Mouse (Mus musculus) liver, embryonic 14.5 days (tissue): ENCODE results near the gene Slc25a13. TPM values are rescaled to one million over a fixed set of nuclear protein-coding genes. Genes with fewer than 3 reads are reported as not detected.

Source experiments
- ATAC-seq: fragments of 200-750 bp; cut with Nextera tagmentation; 2 replicates; pipeline ENCODE4 v1.8.0; 2017; ENCODE audit warnings: moderate number of reproducible peaks, mild to moderate bottlenecking, moderate library complexity; ENCODE audit not compliant: insufficient read depth
- DNase-seq, 3 experiments: peaks; one replicate each; pipeline ENCODE4 v3.0.0-alpha.2; 2012 to 2013; ENCODE audit warnings: low read depth in 3 of 3, low spot score in 3 of 3
- H3K27ac ChIP-seq: fragments of 300-500 bp; sonication (generic); 2 replicates; pipeline ENCODE4 v1.5.1; 2014; ENCODE audit warnings: moderate library complexity, mild to moderate bottlenecking, control low read depth, inconsistent platforms
- H3K27me3 ChIP-seq: fragments of 300-500 bp; sonication (generic); 2 replicates; pipeline ENCODE4 v1.6.1; 2014; ENCODE audit warnings: mild to moderate bottlenecking, low read length, moderate library complexity; ENCODE audit not compliant: control insufficient read depth, insufficient read depth
- H3K36me3 ChIP-seq: fragments of 300-500 bp; sonication (generic); replicated peaks from 2 replicates; pipeline ENCODE4 v1.6.1; 2014; ENCODE audit warnings: low read depth; ENCODE audit not compliant: control insufficient read depth, insufficient read depth
- H3K4me1 ChIP-seq, 2 experiments: fragments of 200-500 bp in 1 of 2; fragments of 300-500 bp in 1 of 2; sonication (generic) in 1 of 2; replicated peaks; 2 replicates each; pipeline ENCODE4 v1.6.1; 2012 to 2014; ENCODE audit warnings: antibody characterized with exemption in 1 of 2, inconsistent platforms in 1 of 2, low read length in 1 of 2; ENCODE audit not compliant: control insufficient read depth in 2 of 2, insufficient read depth in 2 of 2
- H3K4me2 ChIP-seq: fragments of 300-500 bp; sonication (generic); 2 replicates; pipeline ENCODE4 v1.6.1; 2014; ENCODE audit warnings: low read depth, mild to moderate bottlenecking, control low read depth, moderate library complexity
- H3K4me3 ChIP-seq, 2 experiments: fragments of 200-500 bp in 1 of 2; fragments of 300-500 bp in 1 of 2; sonication (generic) in 1 of 2; 2 replicates each; pipeline ENCODE4 v1.5.1; 2012 to 2014; ENCODE audit warnings: low read depth in 2 of 2, low read length in 2 of 2, mild to moderate bottlenecking in 2 of 2, control low read depth in 1 of 2, inconsistent platforms in 1 of 2, moderate library complexity in 1 of 2; ENCODE audit not compliant: insufficient read depth in 1 of 2
- H3K9ac ChIP-seq: fragments of 300-500 bp; sonication (generic); replicated peaks from 2 replicates; pipeline ENCODE4 v1.6.1; 2014; ENCODE audit warnings: mild to moderate bottlenecking, control low read depth, moderate library complexity
- H3K9me3 ChIP-seq: fragments of 300-500 bp; sonication (generic); 2 replicates; pipeline ENCODE4 v1.6.1; 2016; ENCODE audit warnings: low read length, mixed read lengths; ENCODE audit not compliant: control insufficient read depth
- CTCF ChIP-seq: IDR thresholded peaks from 2 replicates; pipeline ENCODE4 v1.5.1; 2016; ENCODE audit warnings: antibody characterized with exemption, low read depth, control low read depth
- EP300 ChIP-seq: IDR thresholded peaks from 2 replicates; pipeline ENCODE4 v1.6.1; 2016; ENCODE audit warnings: antibody characterized with exemption, low read depth
- WGBS: fragments of 180-500 bp; shearing (Covaris S2); extraction: QIAGEN DNeasy Blood & Tissue Kit; methylation state at CpG from one replicate; pipeline ENCODE4 v1.1.7; 2014; ENCODE audit not compliant: insufficient replicate concordance; 5-methylcytosine and 5-hydroxymethylcytosine counted together
- polyA plus RNA-seq, 2 experiments: library from polyadenylated mRNA; depleted of rRNA in 1 of 2; stranded (reverse) in 1 of 2; unstranded in 1 of 2; fragments of >200 nt; fragmentation: Nextera tagmentation in 1 of 2; extraction: Ambion mirVana in 1 of 2; gene quantifications; 2 replicates each; pipeline versions ENCODE4 v1.2.1 to v1.2.3; 2012 to 2014

Gene Slc25a13
- polyA plus RNA-seq, 2 experiments, result 11.6 to 26.0 TPM

- 33% methylated on average over 12 of the region's 12 CpGs for WGBS
- TF ChIP-seq CTCF, result no peak
- no peak for TF ChIP-seq EP300
- DNase-seq (peak in 1 of 3 experiments; percentile 3), ATAC-seq (no peak)
- H3K4me3 ChIP-seq, result no peak overlapping the region
- H3K36me3 ChIP-seq, result no peaks in the 10 kb centered on the region
- H3K27ac ChIP-seq, result no peak overlapping the region
- H3K9me3 ChIP-seq, result no peaks in the 10 kb centered on the region
- no peak overlapping the region for H3K9ac ChIP-seq
- H3K27me3 ChIP-seq, result no peaks in the 10 kb centered on the region
- no peak overlapping the region for H3K4me2 ChIP-seq
- peaks cover 0 to 5% of the 10 kb centered on the region in 2 experiments; a peak in 2 of 4 replicates for H3K4me1 ChIP-seq
Measured at GRCm38 (mm10) chr6:6046729-6047424, 170.1 kb downstream of the Slc25a13 start.

GRCm38 (mm10) chr6:6038773-6039550 lies 178.0 kb downstream of the Slc25a13 start:
- 69% methylated on average over 18 of the region's 18 CpGs for WGBS
- ATAC-seq, result no peak
- H3K27me3 ChIP-seq, result no peaks in the 10 kb centered on the region

GRCm38 (mm10) chr6:6027664-6028063 lies 189.3 kb downstream of the Slc25a13 start:
- Histone ChIP-seq H3K4me3 (no peak overlapping the region), H3K27ac (no peak overlapping the region), H3K36me3 (no peaks in the 10 kb centered on the region), H3K27me3 (no peaks in the 10 kb centered on the region), H3K9me3 (no peaks in the 10 kb centered on the region), H3K4me2 (no peak overlapping the region), H3K9ac (no peak overlapping the region), H3K4me1 (no peaks in the 10 kb centered on the region)
- DNase-seq (no peak), ATAC-seq (no peak)
- 72% methylated on average over 6 of the region's 6 CpGs for WGBS
- TF ChIP-seq EP300, result no peak
- no peak for TF ChIP-seq CTCF

More at GRCm38 (mm10) chr6:6038773-6039550, 178.0 kb downstream of the Slc25a13 start:
- DNase-seq, result no peak
- H3K36me3 ChIP-seq, result no peaks in the 10 kb centered on the region
- no peak overlapping the region for H3K4me3 ChIP-seq
- no peak overlapping the region for H3K4me2 ChIP-seq
- TF ChIP-seq CTCF (no peak), EP300 (no peak)
- H3K9ac ChIP-seq, result no peak overlapping the region
- no peaks in the 10 kb centered on the region for H3K9me3 ChIP-seq
- no peak overlapping the region for H3K27ac ChIP-seq
- H3K4me1 ChIP-seq, result no peaks in the 10 kb centered on the region

GRCm38 (mm10) chr6:6023976-6024375 lies 193.0 kb downstream of the Slc25a13 start:
- Histone ChIP-seq H3K4me2 (no peak overlapping the region), H3K9ac (no peak overlapping the region), H3K27me3 (no peaks in the 10 kb centered on the region), H3K4me1 (no peaks in the 10 kb centered on the region), H3K27ac (no peak overlapping the region), H3K36me3 (no peaks in the 10 kb centered on the region), H3K4me3 (no peak overlapping the region), H3K9me3 (no peaks in the 10 kb centered on the region)
- WGBS, result 48% methylated on average over 6 of the region's 6 CpGs
- no peak for TF ChIP-seq EP300
- no peak for TF ChIP-seq CTCF
- DNase-seq (no peak), ATAC-seq (no peak)

- Histone ChIP-seq H3K4me3 (no peak overlapping the region), H3K4me2 (no peak overlapping the region), H3K9me3 (no peaks in the 10 kb centered on the region), H3K27ac (no peak overlapping the region), H3K27me3 (no peaks in the 10 kb centered on the region), H3K9ac (no peak overlapping the region), H3K4me1 (no peaks in the 10 kb centered on the region), H3K36me3 (no peaks in the 10 kb centered on the region)
- no peak for ATAC-seq
- TF ChIP-seq EP300 (no peak), CTCF (no peak)
- WGBS, result 66% methylated on average over 9 of the region's 9 CpGs
- DNase-seq, result no peak
Measured at GRCm38 (mm10) chr6:6016931-6017330, 200.0 kb downstream of the Slc25a13 start.
